Mouse (Mus musculus) limb, embryonic 10.5 days (tissue): ENCODE results near the gene Vegfd. TPM values are rescaled to one million over a fixed set of nuclear protein-coding genes. Genes with fewer than 3 reads are reported as not detected.

ENCODE experiments used
- DNase-seq: peaks from one replicate; pipeline ENCODE4 v3.0.0-alpha.2; 2017; ENCODE audit warnings: low spot score
- H3K27ac ChIP-seq: fragments of 300-500 bp; sonication (generic); 2 replicates; pipeline ENCODE4 v1.5.1; 2016; ENCODE audit warnings: mild to moderate bottlenecking
- H3K27me3 ChIP-seq: fragments of 300-500 bp; sonication (generic); 2 replicates; pipeline ENCODE4 v1.6.1; 2016; ENCODE audit warnings: low read depth, mild to moderate bottlenecking; ENCODE audit not compliant: poor library complexity, severe bottlenecking
- H3K36me3 ChIP-seq: fragments of 300-500 bp; sonication (generic); 2 replicates; pipeline ENCODE4 v1.6.1; 2016; ENCODE audit warnings: mild to moderate bottlenecking, moderate library complexity
- H3K4me1 ChIP-seq: fragments of 300-500 bp; sonication (generic); 2 replicates; pipeline ENCODE4 v1.6.1; 2016
- H3K4me3 ChIP-seq: fragments of 300-500 bp; sonication (generic); 2 replicates; pipeline ENCODE4 v1.5.1; 2016; ENCODE audit warnings: mild to moderate bottlenecking, moderate library complexity
- H3K9me3 ChIP-seq: fragments of 300-500 bp; sonication (generic); replicated peaks from 2 replicates; pipeline ENCODE4 v1.6.1; 2016; ENCODE audit warnings: mild to moderate bottlenecking
- WGBS: fragments of 180-500 bp; shearing (Covaris S2); methylation state at CpG from one replicate; pipeline ENCODE4 v1.1.7; 2016; 5-methylcytosine and 5-hydroxymethylcytosine counted together
- polyA plus RNA-seq: library from polyadenylated mRNA; unstranded; fragments of >200 nt; fragmentation: Nextera tagmentation; extraction: Ambion mirVana; gene quantifications from 2 replicates; pipeline ENCODE4 v1.2.1, GENCODE M21; 2016

Vegfd gene
- polyA plus RNA-seq, 1 experiment from 2014 or later, result 6.3 TPM

DNA sequence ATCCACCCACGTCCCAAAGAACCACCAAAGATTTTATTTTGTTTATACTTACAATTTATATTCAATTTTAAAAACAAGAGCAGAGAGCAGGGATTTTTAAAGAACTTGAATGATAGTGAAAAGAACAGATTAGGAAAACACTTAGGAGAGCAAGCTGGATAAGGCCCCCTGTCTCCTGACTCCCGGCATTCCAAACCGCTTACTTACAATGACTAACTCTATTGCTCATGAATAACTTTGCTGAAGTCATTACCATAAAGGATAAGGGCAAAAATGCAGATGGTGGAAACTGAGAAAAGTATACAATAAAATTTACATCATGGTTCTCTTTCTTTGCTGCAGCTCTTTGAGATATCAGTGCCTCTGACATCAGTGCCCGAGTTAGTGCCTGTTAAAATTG lies 20.9 kb downstream of the Vegfd start:
- H3K4me1 ChIP-seq, result no peaks in the 10 kb centered on the region
- no peak for DNase-seq
- H3K27me3 ChIP-seq, result peaks cover 72% of the 10 kb centered on the region
- no peak overlapping the region for H3K4me3 ChIP-seq
- H3K36me3 ChIP-seq, result 0 out of 2 replicates have a peak, but pooled peaks cover 2% of the 10 kb centered on the region
- H3K27ac ChIP-seq, result no peak overlapping the region
- WGBS, result 88% methylated on average over 4 of the region's 4 CpGs
- H3K9me3 ChIP-seq, result no peaks in the 10 kb centered on the region

DNA sequence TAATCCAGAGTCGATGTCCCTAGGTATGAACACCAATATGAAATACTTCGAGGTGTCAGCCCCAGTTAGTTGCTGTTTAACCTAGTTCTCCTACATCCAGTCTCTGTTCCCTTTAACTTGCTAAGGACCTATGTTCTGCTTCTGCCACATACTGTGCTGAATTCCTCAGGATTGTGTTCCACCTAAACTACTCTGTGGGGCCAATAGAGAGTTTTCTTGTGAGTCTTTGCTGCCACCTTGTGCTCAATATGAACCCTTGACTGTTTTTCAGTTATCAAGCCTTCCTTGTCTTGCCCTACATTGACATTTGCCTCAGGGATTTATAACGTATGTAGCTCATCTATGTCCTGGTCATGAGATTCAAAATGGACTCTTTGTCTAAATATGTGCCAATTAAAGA lies 25.3 kb downstream of the Vegfd start:
- Histone ChIP-seq H3K27ac (no peak overlapping the region), H3K4me3 (no peak overlapping the region), H3K4me1 (no peaks in the 10 kb centered on the region), H3K36me3 (0 out of 2 replicates have a peak, but pooled peaks cover 2% of the 10 kb centered on the region), H3K27me3 (peaks cover 74% of the 10 kb centered on the region), H3K9me3 (no peaks in the 10 kb centered on the region)
- DNase-seq, result no peak
- 73% methylated on average over 3 of the region's 3 CpGs for WGBS

DNA sequence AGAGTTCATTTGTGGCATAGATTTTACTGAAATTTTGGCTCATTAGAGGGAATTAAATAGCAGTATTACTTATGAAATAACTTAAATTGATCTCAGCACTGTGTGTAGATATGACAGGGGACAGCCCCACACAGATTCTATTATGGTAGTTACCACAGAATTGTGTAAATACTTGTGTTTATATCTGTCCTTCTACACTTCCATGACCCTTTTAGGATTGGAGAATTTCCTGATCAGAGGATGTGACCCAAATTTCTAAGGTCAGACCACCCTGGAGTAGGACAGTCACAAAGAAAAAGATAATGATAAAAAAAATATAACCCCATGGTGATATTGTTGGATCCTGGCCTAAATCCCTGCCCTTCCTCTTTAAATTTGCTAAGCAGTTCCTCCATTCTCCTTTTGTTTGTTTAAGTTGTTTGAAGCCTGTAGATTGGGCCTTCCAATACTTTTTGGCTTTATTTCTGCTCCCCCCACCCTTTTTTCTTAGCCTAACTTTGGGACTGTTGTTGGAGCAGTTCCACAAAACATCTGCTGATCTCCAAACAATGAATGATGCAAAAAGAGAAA lies 32.0 kb downstream of the Vegfd start:
- no peak overlapping the region for H3K4me3 ChIP-seq
- H3K27ac ChIP-seq, result no peak overlapping the region
- H3K4me1 ChIP-seq, result no peaks in the 10 kb centered on the region
- no peaks in the 10 kb centered on the region for H3K36me3 ChIP-seq
- peaks cover 75% of the 10 kb centered on the region for H3K27me3 ChIP-seq
- no peaks in the 10 kb centered on the region for H3K9me3 ChIP-seq
- DNase-seq, result no peak

DNA sequence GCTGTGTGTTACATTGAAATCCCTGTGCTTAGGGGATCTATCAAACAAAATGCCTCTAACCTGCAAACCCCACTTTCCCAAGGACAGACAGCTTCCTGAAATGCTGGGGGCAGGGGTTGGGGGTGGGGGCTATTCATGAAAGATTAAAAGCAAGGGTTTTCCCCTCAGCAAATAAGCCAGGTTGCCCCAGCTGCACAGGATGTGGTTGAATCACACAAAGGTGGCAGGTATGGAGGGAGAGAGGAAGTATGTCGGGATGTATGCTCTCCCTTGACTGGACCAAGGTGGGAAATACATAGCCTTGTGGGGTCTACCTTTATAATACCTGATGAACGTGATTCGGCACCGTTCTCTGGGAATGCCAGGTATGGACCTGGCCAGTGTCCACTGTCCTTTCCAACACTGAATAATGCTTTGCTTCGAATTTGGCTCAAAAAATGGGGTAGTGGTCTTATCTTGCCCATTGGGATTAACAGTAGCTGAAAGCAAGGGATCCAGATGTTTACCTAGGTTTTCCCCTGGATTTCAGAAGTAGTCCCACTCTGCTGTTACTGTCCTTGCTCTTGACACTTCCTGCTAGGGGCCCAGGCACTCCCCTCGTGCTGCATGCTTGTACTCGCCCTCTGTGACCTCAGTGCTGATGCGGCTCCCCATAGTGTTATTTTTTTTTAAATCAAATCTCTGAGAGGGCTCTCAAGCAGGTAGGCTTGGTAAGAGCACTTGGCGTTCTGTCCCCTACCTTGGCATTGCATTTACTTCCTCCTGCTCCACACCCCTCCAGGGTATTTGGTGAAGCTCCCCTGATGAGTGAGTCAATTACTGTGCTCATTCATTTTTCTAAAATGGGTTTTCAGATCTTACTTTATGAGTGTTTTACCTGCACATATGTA lies 33.2 kb downstream of the Vegfd start:
- Histone ChIP-seq H3K27me3 (peaks cover 87% of the 10 kb centered on the region), H3K9me3 (no peaks in the 10 kb centered on the region), H3K4me3 (no peak overlapping the region), H3K27ac (no peak overlapping the region), H3K4me1 (no peaks in the 10 kb centered on the region), H3K36me3 (no peaks in the 10 kb centered on the region)
- DNase-seq, result no peak
- WGBS, result 77% methylated on average over 9 of the region's 9 CpGs

DNA sequence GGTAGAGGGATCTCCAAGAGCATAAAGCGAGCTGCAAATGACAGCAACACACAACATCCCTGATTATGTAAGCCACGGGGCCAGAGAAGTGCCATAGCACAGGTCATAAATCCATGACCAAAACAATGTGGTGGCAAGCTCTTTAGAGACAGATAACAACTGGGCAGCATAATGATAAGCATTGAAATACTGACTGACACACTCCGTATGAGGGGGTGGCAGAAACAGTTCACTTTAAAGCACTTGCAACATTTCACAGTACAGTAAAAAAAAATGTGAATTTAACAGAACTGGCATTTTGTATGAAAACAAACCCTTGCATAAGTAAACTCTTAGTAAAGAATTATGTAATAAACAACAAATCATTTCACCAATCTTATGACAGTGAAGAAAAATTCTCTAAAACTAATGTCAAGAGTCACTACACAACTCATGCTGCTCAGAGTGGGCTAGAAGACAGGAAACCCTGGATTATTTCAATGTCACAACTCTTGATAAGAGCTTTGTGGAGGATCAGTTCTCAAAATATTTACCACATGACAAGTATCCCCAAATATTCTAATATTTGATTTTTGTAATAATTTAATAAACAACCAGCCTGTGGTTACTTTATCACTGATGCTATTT lies 35.2 kb downstream of the Vegfd start:
- peaks cover 87% of the 10 kb centered on the region for H3K27me3 ChIP-seq
- no peak for DNase-seq
- H3K4me3 ChIP-seq, result no peak overlapping the region
- H3K27ac ChIP-seq, result no peak overlapping the region
- WGBS, result 84% methylated on average over 3 of the region's 3 CpGs
- no peaks in the 10 kb centered on the region for H3K36me3 ChIP-seq
- H3K9me3 ChIP-seq, result no peaks in the 10 kb centered on the region
- H3K4me1 ChIP-seq, result no peaks in the 10 kb centered on the region

DNA sequence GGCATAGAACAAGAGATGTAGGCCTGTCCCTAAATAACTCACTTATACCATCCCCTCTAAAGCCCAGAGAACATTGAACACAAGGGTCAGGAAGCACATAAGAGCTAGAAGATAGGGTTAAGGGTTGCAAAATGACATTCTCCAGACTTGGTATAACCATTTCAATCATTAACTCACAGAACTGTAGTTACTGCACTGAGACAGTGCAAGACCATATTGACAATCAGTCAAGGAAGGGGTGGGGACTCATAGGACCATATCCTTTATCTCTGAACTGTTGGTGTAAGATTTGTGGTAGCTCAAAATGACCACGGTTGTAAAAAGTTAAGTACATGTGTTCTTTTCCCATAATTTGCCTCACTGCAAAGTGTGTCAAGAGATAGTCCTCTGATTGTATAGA lies 37.4 kb downstream of the Vegfd start:
- Histone ChIP-seq H3K36me3 (no peaks in the 10 kb centered on the region), H3K27me3 (peaks cover 97% of the 10 kb centered on the region), H3K27ac (no peak overlapping the region), H3K4me1 (no peaks in the 10 kb centered on the region), H3K9me3 (no peaks in the 10 kb centered on the region), H3K4me3 (no peak overlapping the region)
- DNase-seq, result no peak
- 90% methylated on average over 1 of the region's 1 CpGs for WGBS

DNA sequence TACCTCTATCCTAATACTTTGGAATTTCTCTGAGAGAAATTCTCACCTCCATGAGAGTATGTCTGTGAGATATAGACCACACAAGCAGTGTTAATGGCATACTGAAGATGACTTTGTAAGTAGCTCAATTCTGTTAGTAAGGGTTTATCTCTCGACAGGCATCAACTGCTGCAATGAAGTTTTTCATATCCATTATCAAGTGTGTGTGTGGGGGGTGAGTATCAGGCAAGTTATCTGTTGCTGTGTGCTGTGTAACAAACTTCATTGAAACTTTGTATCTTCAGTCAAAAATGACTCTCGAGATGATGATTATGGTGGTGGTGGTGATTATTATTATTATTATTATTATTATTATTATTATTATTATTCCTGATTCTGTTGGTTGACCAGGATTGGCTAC lies 43.6 kb downstream of the Vegfd start:
- Histone ChIP-seq H3K4me1 (peaks cover 3% of the 10 kb centered on the region; the same call in 1 of the 2 replicates), H3K9me3 (no peaks in the 10 kb centered on the region), H3K27me3 (peaks cover 93% of the 10 kb centered on the region), H3K27ac (no peak overlapping the region), H3K36me3 (no peaks in the 10 kb centered on the region), H3K4me3 (no peak overlapping the region)
- no peak for DNase-seq
- 95% methylated on average over 2 of the region's 2 CpGs for WGBS

DNA sequence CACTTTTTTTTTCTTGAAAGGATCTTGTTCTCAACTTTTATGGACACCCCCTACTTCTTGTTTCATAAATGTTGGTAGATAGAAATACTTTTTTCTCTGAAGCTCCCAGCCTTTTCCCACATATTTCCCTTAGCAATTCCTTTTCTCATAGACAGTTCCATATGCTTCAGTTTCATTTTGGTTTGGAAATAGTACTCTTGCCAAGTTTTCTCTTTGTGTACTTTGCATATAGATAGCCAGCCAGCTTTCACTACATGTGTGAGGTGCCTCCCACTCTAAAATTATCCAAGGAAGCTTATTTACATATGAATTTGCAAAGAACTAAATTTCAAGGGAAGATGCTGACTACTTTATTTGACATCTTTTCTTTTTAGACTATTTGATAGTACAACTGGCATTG lies 44.8 kb downstream of the Vegfd start:
- no peaks in the 10 kb centered on the region for H3K9me3 ChIP-seq
- DNase-seq, result no peak
- H3K27ac ChIP-seq, result no peak overlapping the region
- peaks cover 7% of the 10 kb centered on the region for H3K36me3 ChIP-seq
- peaks cover 3% of the 10 kb centered on the region; the same call in 1 of the 2 replicates for H3K4me1 ChIP-seq
- no peak overlapping the region for H3K4me3 ChIP-seq
- peaks cover 94% of the 10 kb centered on the region for H3K27me3 ChIP-seq

DNA sequence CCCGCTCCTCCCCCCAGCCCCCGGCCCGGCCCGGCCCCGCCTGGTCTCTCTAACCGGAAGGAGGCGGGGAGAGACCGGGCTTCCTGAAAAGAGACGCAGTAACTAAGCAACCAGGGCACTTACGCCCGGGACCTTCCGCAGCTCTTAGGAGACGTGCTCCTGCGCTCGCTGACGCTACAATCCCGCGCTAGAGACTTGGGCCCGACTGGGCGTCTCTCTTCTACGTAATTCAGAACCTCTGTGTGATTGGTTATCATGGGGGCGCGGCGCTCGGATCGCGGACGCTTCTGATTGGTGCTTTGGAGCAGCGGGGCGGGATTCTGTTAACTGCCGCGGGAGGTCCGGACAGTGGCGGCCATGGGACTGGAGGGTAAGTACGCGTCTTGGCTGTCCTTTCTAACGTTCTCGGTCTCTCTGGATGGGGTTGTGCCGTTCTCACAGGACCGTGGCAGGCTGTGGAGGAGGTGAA lies 46.3 kb downstream of the Vegfd start, which contains the start of gene Piga:
Gene Piga (plus strand): TSS at position 317 of the 469 bp plus-strand sequence.
- no peaks in the 10 kb centered on the region for H3K9me3 ChIP-seq
- H3K27ac ChIP-seq, result peak within 1 kb of the TSS; percentile 81
- H3K4me3 ChIP-seq, result peak within 1 kb of the TSS; percentile 61
- H3K4me1 ChIP-seq, result peaks cover 3% of the 10 kb centered on the region; the same call in 1 of the 2 replicates
- 13% methylated on average over 40 of the region's 40 CpGs for WGBS
- H3K36me3 ChIP-seq, result peaks cover 20% of the 10 kb centered on the region
- H3K27me3 ChIP-seq, result peaks cover 94% of the 10 kb centered on the region
- DNase-seq, result peak; percentile 86

DNA sequence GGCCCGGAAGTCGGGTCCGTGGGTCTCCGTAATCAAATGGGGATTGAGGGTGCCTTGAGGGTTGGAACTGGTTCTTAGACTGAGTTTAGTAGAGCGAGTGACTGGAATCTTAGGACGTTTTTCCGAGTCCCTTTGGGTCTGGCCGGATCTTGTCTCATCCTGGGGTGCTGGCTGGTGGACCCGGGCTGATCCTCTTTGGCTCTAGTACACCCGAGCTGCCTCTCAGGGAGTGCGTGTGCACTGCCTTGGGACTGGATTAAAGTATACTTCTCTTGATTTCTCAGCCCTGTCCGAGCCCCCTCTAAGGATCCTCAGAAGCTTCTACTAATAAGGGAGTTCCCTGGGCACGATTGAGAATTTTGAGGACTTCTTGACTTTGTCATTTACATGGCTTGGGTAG lies 46.8 kb downstream of the Vegfd start:
- Histone ChIP-seq H3K4me1 (peaks cover 3% of the 10 kb centered on the region; the same call in 1 of the 2 replicates), H3K9me3 (no peaks in the 10 kb centered on the region), H3K27ac (peak overlapping the region; percentile 81), H3K27me3 (peaks cover 94% of the 10 kb centered on the region), H3K36me3 (peaks cover 21% of the 10 kb centered on the region), H3K4me3 (peak overlapping the region; percentile 61)
- 9% methylated on average over 13 of the region's 13 CpGs for WGBS
- DNase-seq, result no peak

DNA sequence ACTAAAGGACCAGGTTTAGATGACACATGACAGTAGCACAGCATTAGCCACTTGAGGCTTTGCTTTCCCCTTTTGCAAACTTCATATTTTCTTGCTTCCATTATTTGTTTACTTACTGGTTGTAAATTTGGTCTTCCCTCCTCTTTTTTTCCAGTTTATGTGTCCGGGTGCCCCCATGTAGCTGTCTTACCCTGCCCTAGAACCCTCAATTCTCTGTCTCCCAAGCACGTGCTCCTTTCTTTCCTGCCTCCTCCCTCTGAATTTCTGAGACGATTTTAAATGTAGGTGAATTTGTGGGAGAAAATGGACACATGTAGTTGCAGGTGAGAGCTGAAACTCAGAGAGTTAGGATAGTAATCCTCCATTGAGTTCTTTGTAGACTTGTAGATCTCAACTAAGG lies 47.3 kb downstream of the Vegfd start:
- Histone ChIP-seq H3K27ac (no peak overlapping the region), H3K9me3 (no peaks in the 10 kb centered on the region), H3K4me3 (peak overlapping the region; percentile 61), H3K27me3 (peaks cover 94% of the 10 kb centered on the region), H3K4me1 (peaks cover 3% of the 10 kb centered on the region; the same call in 1 of the 2 replicates), H3K36me3 (peaks cover 27% of the 10 kb centered on the region)
- WGBS, result 67% methylated on average over 3 of the region's 3 CpGs
- DNase-seq, result no peak

DNA sequence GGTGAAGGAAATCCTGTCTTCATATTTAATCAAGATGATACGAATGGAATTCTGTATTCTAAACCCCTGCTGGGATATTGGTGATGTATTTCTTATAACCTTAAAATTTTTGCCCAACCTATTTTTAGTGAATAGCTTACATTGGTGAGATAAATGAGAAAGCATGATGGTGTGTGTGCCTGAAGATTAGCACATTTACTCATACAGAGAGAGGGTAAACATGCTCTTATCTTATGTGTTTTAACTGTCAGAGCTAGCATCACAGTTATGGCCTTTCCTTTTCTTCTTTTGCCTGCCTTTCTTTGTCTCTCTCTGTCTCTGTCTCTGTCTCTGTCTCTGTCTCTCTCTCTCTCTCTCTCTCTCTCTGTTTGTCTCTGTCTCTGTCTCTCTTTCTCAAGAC lies 51.6 kb downstream of the Vegfd start:
- H3K27me3 ChIP-seq, result peaks cover 98% of the 10 kb centered on the region

DNA sequence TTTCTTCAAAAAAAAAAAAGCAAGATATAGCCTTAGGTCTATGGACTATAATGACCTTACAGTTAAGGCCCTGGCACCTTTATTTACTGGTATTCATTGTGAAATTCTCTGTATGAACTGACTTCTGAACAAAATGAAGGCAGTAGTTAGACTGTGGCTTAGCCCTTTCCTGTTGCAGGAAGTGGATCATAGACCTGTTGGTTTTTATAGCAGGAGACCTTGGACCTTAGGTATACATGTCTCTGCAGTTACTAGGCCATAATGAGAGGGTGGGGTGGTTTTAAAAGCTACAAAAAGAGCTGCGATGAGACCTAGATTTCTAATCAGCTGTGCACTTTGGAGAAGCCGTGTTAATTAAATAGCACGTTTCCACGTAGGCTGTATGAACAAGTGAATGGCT lies 54.1 kb downstream of the Vegfd start:
- DNase-seq, result no peak
- WGBS, result 92% methylated on average over 4 of the region's 4 CpGs
- H3K4me3 ChIP-seq, result no peak overlapping the region
- no peak overlapping the region for H3K27ac ChIP-seq
- H3K27me3 ChIP-seq, result peaks cover 97% of the 10 kb centered on the region
- H3K9me3 ChIP-seq, result no peaks in the 10 kb centered on the region
- H3K36me3 ChIP-seq, result peaks cover 71% of the 10 kb centered on the region
- H3K4me1 ChIP-seq, result no peaks in the 10 kb centered on the region

More for the DNA sequence above, 51.6 kb downstream of the Vegfd start:
- no peak overlapping the region for H3K27ac ChIP-seq
- H3K36me3 ChIP-seq, result peaks cover 46% of the 10 kb centered on the region
- no peaks in the 10 kb centered on the region for H3K9me3 ChIP-seq
- H3K4me3 ChIP-seq, result no peak overlapping the region
- DNase-seq, result no peak
- WGBS, result 92% methylated on average over 1 of the region's 1 CpGs
- H3K4me1 ChIP-seq, result peaks cover 3% of the 10 kb centered on the region; the same call in 1 of the 2 replicates
